Mouse (Mus musculus) E14TG2a.4 (cell line): ENCODE measurements at regions not wholly inside any gene's neighbourhood (a gene's known extent, or its start where the extent isn't known, plus 50 kb on each side); places are given as distances from the start of the nearest gene placed in this dataset.

Source experiments
- H3K27me3 ChIP-seq: 2 replicates; pipeline ENCODE4 v1.6.1; 2014; ENCODE audit warnings: low read length, control low read depth; ENCODE audit not compliant: insufficient read depth
- H3K36me3 ChIP-seq: 2 replicates; pipeline ENCODE4 v1.6.1; 2014; ENCODE audit warnings: low read length, control low read depth; ENCODE audit not compliant: insufficient read depth
- H3K4me1 ChIP-seq: replicated peaks from 2 replicates; pipeline ENCODE4 v1.6.1; 2014; ENCODE audit warnings: low read depth, low read length, control low read depth
- H3K4me3 ChIP-seq: replicated peaks from 2 replicates; pipeline ENCODE4 v1.5.1; 2014; ENCODE audit warnings: mild to moderate bottlenecking, low read length
- H3K9me3 ChIP-seq: 2 replicates; pipeline ENCODE4 v1.6.1; 2014; ENCODE audit warnings: low read length, control low read depth
- CTCF ChIP-seq: conservative IDR thresholded peaks from 2 replicates; pipeline ENCODE4 v1.5.1; 2014; ENCODE audit warnings: low read length
- NANOG ChIP-seq: IDR thresholded peaks from 2 replicates; pipeline ENCODE4 v1.6.1; 2014; ENCODE audit warnings: borderline replicate concordance, low read length, mixed read lengths
- POU5F1 ChIP-seq: IDR thresholded peaks from 2 replicates; pipeline ENCODE4 v1.6.1; 2014; ENCODE audit warnings: low read length, borderline replicate concordance

DNA sequence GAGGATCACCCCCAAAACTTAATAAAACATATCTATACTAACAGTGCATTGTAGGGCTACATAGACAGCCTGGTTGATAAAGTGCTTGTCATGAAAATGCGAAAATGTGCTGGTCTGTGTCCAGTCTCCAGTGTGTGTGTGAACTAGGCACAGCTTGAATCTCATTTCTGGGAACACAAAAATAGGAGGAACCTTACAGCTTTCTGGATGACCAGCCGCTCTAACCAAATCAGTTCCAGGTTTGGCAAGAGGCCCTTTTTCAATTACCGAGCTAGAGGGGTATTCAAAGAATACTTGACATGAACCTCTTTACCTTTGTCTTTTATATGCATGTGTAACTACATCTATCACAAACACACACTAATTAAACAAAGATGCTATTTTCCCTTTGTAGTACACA is 390.3 kb upstream of the Hsf2 start:
- TF ChIP-seq NANOG (no peak), CTCF (no peak), POU5F1 (no peak)

DNA sequence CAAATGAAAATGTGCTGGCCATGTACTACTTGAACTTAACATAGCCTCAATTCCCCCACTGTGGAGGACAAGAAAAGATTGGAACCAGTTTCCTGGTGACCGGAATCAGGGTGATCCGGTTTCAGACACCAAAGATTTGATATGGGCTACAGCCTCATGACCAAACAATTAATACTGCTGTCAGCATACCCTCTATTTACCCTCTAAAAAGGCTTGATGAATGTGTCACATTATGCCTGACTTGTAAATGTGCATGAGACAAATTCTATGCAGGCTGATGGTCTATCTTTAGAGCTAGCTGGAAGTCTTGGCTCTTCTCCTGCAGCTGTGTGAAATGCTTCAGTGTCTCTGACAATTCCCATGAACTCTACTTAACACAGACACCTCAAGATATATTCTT is 372.8 kb upstream of the Hsf2 start:
- H3K27me3 ChIP-seq, result no peaks in the 10 kb centered on the region
- no peaks in the 10 kb centered on the region for H3K9me3 ChIP-seq

More for the DNA sequence above, 390.3 kb upstream of the Hsf2 start:
- Histone ChIP-seq H3K27me3 (no peaks in the 10 kb centered on the region), H3K9me3 (peaks cover 9% of the 10 kb centered on the region), H3K36me3 (no peaks in the 10 kb centered on the region), H3K4me3 (no peak overlapping the region), H3K4me1 (no peaks in the 10 kb centered on the region)

DNA sequence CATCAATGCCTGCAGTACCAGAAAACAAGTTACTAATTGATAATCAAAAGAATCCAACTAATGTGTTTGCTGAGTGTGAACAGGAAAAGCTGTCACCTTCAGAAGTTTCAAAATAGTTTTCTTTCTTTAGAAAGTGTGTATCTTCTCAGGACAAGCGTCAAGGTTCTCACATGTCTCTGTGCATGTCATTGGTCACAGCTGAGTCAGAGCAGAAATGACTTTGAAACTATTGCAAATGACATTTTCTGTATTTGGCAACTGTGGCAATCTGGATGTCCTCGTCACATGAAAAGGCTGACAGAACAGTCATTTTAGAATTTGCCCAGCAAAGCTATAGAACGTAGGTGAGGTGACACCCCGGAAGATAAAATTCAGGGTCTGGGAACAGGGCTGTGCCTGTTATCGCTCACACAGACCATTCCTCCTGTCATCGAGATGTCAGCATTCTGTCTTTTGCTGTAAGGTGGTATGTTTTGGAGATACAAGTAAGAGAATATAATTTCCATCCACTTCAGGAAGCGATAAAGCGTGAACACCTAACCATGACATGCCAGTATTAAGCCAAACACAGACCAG is 371.4 kb upstream of the Hsf2 start:
- H3K27me3 ChIP-seq, result no peaks in the 10 kb centered on the region
- no peak overlapping the region for H3K4me3 ChIP-seq
- TF ChIP-seq CTCF, result no peak
- TF ChIP-seq NANOG, result no peak
- no peak for TF ChIP-seq POU5F1
- no peaks in the 10 kb centered on the region for H3K9me3 ChIP-seq
- H3K36me3 ChIP-seq, result no peaks in the 10 kb centered on the region
- H3K4me1 ChIP-seq, result no peaks in the 10 kb centered on the region

More for the DNA sequence above, 372.8 kb upstream of the Hsf2 start:
- Histone ChIP-seq H3K36me3 (no peaks in the 10 kb centered on the region), H3K4me3 (no peak overlapping the region), H3K4me1 (no peaks in the 10 kb centered on the region)
- TF ChIP-seq CTCF (no peak), POU5F1 (no peak), NANOG (no peak)

DNA sequence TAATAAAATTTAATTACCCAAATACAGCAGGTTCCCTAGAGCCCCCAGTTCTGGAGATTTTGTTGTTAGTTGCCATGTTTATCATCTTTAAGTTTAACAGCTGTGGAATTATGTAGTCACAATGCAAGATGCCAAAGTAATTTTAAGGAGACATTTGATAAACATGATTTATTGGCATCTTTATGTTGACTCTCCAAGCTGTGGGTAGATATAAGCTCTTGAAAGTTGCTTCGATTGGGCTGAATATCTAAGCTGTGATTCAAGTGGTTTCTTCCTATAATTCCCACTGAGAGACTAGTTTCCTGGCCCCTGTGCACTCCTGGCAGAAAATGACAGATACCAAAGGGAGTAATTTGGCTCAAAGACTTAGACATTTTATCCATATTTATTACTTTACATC is 364.7 kb upstream of the Hsf2 start:
- no peaks in the 10 kb centered on the region for H3K4me1 ChIP-seq
- no peak overlapping the region for H3K4me3 ChIP-seq
- no peaks in the 10 kb centered on the region for H3K9me3 ChIP-seq
- no peaks in the 10 kb centered on the region for H3K27me3 ChIP-seq
- TF ChIP-seq CTCF, result no peak
- TF ChIP-seq NANOG, result no peak
- no peak for TF ChIP-seq POU5F1
- no peaks in the 10 kb centered on the region for H3K36me3 ChIP-seq

DNA sequence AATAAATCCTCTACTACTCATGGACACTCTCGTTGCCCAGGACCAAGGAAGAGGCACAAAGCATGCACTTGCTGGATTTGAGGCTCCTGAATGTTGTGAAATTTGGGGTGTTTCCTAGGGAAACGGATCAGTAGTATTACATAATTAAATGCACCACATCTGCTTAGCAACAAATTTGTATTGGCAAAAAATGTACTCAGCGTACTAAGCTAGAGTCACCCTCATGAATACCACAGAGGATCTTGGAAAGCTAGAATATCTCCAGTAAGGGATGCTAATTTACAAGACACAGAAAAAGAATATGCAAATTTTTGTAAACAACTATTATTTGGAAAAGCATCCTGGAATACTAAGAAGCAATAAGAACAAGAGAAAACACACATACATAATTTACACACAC is 359.0 kb upstream of the Hsf2 start:
- no peak overlapping the region for H3K4me3 ChIP-seq
- no peaks in the 10 kb centered on the region for H3K4me1 ChIP-seq
- TF ChIP-seq NANOG (no peak), POU5F1 (no peak), CTCF (no peak)
- H3K27me3 ChIP-seq, result no peaks in the 10 kb centered on the region
- no peaks in the 10 kb centered on the region for H3K36me3 ChIP-seq
- H3K9me3 ChIP-seq, result no peaks in the 10 kb centered on the region

DNA sequence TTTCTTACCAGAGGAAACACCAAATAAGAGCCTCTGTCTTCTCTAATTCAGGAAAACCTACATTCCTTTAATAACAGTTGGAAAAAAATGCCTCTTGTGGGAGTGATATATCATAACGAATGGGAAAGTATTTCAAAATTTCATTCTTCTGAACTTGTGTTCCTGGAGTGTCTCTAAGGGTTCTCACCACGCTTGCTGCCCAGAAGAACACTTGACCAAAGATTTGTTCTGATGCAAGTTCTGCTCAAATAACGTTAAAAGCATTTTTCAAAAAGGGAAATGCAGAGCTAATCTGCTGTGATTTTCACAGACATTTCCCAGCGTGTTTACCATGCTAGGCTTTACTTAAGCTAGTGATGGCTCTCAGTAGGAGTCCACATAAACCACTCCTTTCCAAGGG is 329.8 kb upstream of the Hsf2 start:
- Histone ChIP-seq H3K4me3 (no peak overlapping the region), H3K9me3 (no peaks in the 10 kb centered on the region), H3K36me3 (no peaks in the 10 kb centered on the region), H3K4me1 (no peaks in the 10 kb centered on the region), H3K27me3 (no peaks in the 10 kb centered on the region)
- TF ChIP-seq CTCF (no peak), NANOG (no peak), POU5F1 (no peak)

DNA sequence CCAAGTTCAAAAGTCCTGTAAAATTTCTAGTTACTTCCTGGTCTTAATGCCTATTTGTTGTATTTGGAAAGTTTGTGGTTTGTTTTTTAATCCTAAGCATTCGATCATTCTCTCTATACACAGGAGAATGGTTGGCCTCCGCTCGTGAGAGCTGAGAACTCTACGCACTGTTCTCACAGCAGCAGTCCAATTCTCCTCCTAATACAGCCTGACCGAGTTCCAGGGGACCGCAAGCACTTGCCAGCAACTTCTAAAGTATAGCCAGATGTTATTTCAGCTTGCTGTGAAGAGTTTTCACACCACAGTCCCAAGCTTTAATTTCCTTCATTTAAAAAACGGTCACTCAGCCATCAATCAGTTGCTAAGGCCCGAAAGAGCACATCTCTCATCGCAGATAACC is 329.3 kb upstream of the Hsf2 start:
- Histone ChIP-seq H3K4me3 (no peak overlapping the region), H3K4me1 (no peaks in the 10 kb centered on the region), H3K9me3 (no peaks in the 10 kb centered on the region), H3K36me3 (no peaks in the 10 kb centered on the region), H3K27me3 (no peaks in the 10 kb centered on the region)
- TF ChIP-seq CTCF (no peak), POU5F1 (no peak), NANOG (no peak)

DNA sequence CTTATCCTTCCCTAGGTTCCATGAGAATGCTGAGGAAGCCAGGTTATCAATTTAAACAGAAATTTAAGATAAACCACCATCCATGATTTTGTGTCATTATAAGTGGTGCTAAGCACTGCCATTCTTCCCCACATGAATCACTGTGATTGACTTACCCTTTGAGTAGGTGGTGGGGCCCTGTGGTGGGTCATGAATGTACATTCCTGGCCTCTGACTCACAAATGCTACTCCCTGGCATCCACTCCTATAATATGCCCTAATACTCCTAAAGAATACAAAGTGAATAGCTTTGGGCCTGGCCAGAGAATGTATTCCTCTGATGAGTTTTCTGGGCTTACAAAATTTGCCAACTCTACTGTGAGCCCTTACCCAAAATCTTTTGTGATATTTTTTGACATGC is 325.6 kb upstream of the Hsf2 start:
- TF ChIP-seq POU5F1 (no peak), CTCF (no peak), NANOG (no peak)
- Histone ChIP-seq H3K36me3 (no peaks in the 10 kb centered on the region), H3K4me3 (no peak overlapping the region), H3K9me3 (no peaks in the 10 kb centered on the region), H3K27me3 (no peaks in the 10 kb centered on the region), H3K4me1 (no peaks in the 10 kb centered on the region)

DNA sequence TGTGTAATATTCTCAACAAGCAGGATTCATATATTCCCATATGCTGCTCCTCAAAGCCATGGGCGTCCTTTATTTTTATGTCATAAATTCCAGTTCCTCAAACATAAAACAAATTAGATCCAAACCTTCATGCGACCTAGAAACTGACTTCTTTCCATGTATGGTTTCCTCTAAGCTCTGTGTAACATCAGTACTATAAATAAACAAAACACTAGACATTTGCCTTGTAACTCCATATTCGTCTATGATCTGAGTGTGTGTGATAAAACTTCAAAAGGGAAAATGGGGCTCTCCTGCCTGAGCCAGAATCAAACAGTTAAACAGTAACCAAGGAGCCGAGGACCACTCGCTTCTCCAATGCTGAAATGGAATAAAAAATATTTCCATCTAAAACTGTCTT is 322.8 kb upstream of the Hsf2 start:
- TF ChIP-seq CTCF, result no peak
- TF ChIP-seq POU5F1, result no peak
- no peak for TF ChIP-seq NANOG
- H3K4me1 ChIP-seq, result no peaks in the 10 kb centered on the region
- H3K36me3 ChIP-seq, result no peaks in the 10 kb centered on the region
- no peak overlapping the region for H3K4me3 ChIP-seq
- H3K9me3 ChIP-seq, result no peaks in the 10 kb centered on the region
- H3K27me3 ChIP-seq, result no peaks in the 10 kb centered on the region
